Mouse (Mus musculus): Measurements from ENCODE around the gene Slc17a8. TPM values are rescaled to one million over a fixed set of nuclear protein-coding genes. Genes with fewer than 3 reads are reported as not detected.
"Not testable (repeated sequence)": the region's sequence is repeated elsewhere in the genome, so short reads cannot be mapped to it uniquely, and the experiment has no call there.

Slc17a8 gene
- 1.1 and 3.1 TPM in 2 replicates for polyA plus RNA-seq (2012; rRNA removed)

DNA sequence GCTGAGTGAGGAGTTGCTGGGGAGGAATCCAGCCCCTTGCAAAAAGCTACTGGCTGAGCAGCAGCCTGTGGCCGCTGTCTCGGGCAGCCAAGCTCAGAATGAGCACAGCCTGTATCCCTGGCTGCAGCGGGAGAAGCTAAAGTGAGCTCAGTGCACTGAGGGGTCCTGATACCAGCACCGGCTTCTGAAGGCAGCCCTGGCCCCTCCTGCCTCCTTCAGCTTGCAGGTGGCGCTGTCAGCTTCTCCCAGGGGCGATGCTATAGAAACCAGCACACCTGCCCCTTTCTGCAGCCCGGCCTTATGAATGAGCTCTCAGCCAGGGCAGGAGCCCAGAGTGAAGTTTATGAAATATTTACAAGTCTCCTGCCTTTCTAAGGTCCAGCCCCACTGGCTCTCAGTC lies at the start of gene Slc17a8:
Slc17a8 (minus strand) TSS at position 125 of the 400 bp plus-strand sequence.
- TF ChIP-seq POLR2A (IDR thresholded peaks at IDR 0.05; ENCODE audit: borderline replicate concordance, extremely low read depth, insufficient read depth, insufficient read length, poor library complexity, severe bottlenecking) (no peak), CTCF (IDR thresholded peaks at IDR 0.05; ENCODE audit: borderline replicate concordance, extremely low read depth, insufficient read depth, insufficient read length) (no peak)
- peak; percentile 22 for DNase-seq (ENCODE audit: low read depth)

DNA sequence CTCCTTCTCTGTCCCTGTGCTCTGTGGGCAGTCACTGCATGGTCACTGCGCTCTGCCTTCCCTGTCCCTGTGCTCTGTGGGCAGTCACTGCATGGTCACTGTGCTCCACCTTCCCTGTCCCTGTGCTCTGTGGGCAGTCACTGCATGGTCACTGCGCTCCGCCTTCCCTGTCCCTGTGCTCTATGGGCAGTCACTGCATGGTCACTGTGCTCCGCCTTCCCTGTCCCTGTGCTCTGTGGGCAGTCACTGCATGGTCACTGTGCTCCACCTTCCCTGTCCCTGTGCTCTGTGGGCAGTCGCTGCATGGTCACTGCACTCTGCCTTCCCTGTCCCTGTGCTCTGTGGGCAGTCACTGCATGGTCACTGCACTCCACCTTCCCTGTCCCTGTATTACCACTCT lies 49.3 kb upstream of the Slc17a8 start:
- DNase-seq (ENCODE audit: low read depth) = not testable (repeated sequence)

DNA sequence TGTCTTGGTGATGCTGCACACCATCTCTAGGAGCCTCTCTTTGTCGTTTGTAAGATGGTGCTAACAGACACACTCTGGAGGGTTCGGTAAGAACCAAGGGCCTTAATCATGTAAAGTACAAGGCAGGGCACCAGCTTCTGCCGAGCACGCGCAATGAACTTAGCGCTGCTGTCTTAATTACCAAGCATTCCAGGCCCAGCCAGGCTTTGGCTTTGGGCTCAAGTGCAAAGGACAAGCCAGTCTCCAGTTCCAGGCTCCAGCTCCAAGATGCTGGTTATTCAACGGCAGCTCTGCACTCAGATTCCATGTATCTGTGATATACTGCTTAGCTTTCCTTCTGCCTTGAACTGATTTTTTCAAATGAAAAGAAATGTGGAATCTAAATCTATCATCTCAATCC lies 46.5 kb upstream of the Slc17a8 start:
- DNase-seq (ENCODE audit: low read depth) = peak; percentile 19
- TF ChIP-seq CTCF (IDR thresholded peaks at IDR 0.05; ENCODE audit: borderline replicate concordance, extremely low read depth, insufficient read depth, insufficient read length) (no peak), POLR2A (IDR thresholded peaks at IDR 0.05; ENCODE audit: borderline replicate concordance, extremely low read depth, insufficient read depth, insufficient read length, poor library complexity, severe bottlenecking) (no peak)

DNA sequence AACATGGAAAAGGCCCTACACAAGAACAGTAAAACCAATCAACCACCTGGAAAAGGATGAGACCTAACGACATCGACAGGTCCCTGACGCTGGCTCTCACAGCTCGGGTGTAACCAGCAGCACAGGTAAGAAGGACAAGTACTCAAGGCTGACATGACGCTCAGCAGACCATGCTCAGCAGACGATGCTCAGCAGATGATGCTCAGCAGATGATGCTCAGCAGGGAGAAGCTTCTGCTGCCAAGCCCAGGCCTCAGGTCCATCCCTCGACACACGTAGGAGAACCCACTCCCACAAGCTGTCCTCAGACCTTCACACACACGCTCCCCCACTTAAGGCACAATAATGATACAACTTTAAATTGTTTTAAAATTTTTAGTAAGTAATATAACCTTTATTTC lies 44.6 kb upstream of the Slc17a8 start:
- DNase-seq (ENCODE audit: low read depth) = no peak
- TF ChIP-seq CTCF (IDR thresholded peaks at IDR 0.05; ENCODE audit: borderline replicate concordance, extremely low read depth, insufficient read depth, insufficient read length) = no peak
- TF ChIP-seq POLR2A (IDR thresholded peaks at IDR 0.05; ENCODE audit: borderline replicate concordance, extremely low read depth, insufficient read depth, insufficient read length, poor library complexity, severe bottlenecking) = no peak

DNA sequence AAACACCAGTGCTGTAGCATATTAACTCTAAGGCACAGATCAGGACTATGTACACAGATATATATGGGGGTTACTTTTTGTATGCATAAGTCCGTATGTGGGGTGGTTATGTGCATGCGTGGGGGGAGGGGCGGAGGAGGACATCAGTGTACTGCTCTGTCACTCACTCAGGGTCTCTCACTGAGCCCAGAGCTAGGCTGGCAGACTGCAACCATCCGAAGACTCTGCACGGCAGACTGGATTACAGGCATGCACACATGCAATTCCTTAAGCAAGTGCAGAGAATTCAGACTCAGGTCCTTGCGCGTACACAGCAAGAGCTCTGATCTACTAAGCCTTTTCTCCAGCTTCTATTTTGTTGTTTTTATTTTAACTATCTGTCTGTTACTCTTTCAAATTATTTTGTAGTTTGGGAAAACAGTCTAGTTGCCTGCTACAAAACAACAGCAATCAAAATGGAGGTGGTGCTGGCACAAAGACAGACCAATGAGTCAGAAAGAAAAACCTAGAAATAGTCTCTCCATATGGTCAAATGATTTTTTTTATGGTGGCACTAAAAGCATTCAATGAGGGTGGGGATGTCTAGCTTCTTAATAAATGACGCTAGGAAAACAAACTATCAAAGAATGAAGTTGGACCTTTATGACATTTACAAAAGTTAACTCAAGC lies 44.1 kb upstream of the Slc17a8 start:
- DNase-seq (ENCODE audit: low read depth) = no peak
- no peak for TF ChIP-seq POLR2A (IDR thresholded peaks at IDR 0.05; ENCODE audit: borderline replicate concordance, extremely low read depth, insufficient read depth, insufficient read length, poor library complexity, severe bottlenecking)
- TF ChIP-seq CTCF (IDR thresholded peaks at IDR 0.05; ENCODE audit: borderline replicate concordance, extremely low read depth, insufficient read depth, insufficient read length) = no peak

DNA sequence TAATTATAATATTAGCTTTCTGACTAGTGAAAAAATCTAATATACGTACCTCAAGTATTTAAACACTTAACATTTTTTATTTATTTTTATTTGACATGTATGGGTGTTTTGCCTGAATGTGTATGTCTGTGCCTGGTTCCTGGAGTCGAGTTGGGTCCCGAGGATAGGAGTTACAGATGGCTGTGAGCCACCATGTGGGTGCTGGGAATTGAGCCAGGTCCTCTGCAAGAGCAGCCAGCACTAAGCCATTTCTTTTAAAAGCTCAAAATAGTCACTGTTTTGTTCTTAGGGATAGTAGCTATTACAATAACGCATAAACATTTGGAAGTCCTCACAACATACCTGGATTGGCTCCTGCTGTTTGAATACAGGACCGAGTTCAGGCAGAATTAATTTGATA lies 35.3 kb upstream of the Slc17a8 start:
- peak; percentile 25 for DNase-seq (ENCODE audit: low read depth)

DNA sequence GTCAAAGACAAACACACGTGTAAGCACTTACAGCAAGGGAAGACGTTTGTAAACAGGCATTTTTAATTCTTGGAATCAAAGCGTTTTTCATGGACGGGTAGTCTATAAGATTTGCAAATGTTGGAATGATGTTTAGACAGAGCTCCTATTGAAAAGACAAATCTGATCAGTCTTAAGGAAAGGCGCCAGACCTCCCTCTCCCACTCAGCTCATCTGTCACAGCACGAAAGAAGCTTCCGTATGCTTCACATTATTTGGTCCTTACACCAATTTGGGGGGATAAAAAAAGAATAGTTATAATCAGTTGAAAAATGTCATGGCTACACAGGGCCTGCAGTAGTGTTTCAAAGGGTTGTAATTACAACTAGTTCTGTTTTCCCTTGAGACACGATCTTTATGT lies 31.9 kb upstream of the Slc17a8 start:
- DNase-seq (ENCODE audit: low read depth) = no peak
- TF ChIP-seq CTCF (IDR thresholded peaks at IDR 0.05; ENCODE audit: borderline replicate concordance, extremely low read depth, insufficient read depth, insufficient read length) = no peak
- TF ChIP-seq POLR2A (IDR thresholded peaks at IDR 0.05; ENCODE audit: borderline replicate concordance, extremely low read depth, insufficient read depth, insufficient read length, poor library complexity, severe bottlenecking) = no peak

More for the DNA sequence above, 35.3 kb upstream of the Slc17a8 start:
- TF ChIP-seq POLR2A (IDR thresholded peaks at IDR 0.05; ENCODE audit: borderline replicate concordance, extremely low read depth, insufficient read depth, insufficient read length, poor library complexity, severe bottlenecking) = no peak
- TF ChIP-seq CTCF (IDR thresholded peaks at IDR 0.05; ENCODE audit: borderline replicate concordance, extremely low read depth, insufficient read depth, insufficient read length) = no peak

DNA sequence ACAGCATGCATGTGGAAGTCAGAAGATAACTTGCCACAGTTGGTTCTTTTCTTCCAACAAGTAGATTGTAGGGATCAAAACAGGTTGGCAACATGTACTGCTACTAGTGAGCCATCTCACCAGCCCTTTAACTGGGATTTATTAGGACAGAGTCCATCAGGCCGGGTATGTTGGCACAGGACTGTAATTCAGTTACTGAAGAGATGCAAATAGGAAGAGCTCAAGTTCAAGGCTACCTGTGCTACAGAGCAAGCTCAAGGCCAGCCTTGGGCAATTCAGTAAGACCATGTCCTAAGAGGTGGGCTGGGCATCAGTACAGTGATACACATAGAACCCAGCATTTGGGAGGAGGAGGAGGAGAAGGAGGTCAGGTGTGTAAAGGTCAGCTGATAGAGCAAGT lies 30.6 kb upstream of the Slc17a8 start:
- DNase-seq (ENCODE audit: low read depth) = no peak
- TF ChIP-seq POLR2A (IDR thresholded peaks at IDR 0.05; ENCODE audit: borderline replicate concordance, extremely low read depth, insufficient read depth, insufficient read length, poor library complexity, severe bottlenecking) (no peak), CTCF (IDR thresholded peaks at IDR 0.05; ENCODE audit: borderline replicate concordance, extremely low read depth, insufficient read depth, insufficient read length) (no peak)

DNA sequence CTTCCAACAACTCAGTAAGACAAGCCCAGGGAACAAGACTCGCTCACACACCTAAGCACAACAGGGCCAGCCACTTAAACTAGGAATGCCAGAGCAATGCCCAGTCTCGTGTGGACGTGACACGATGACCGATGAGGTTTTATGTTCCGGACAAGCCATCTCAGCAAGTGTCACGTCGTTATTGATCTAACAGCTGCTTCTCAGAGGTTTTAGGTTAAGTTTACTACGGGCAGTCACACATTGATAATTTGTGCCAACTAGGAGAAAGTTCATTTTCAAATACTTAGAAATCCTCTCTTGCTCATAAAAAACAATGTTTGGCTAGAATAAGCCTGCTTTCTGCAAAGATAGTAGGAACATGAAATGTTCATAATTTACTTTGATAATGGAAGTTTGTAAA lies 25.9 kb upstream of the Slc17a8 start:
- no peak for TF ChIP-seq CTCF (IDR thresholded peaks at IDR 0.05; ENCODE audit: borderline replicate concordance, extremely low read depth, insufficient read depth, insufficient read length)
- no peak for TF ChIP-seq POLR2A (IDR thresholded peaks at IDR 0.05; ENCODE audit: borderline replicate concordance, extremely low read depth, insufficient read depth, insufficient read length, poor library complexity, severe bottlenecking)
- no peak for DNase-seq (ENCODE audit: low read depth)

DNA sequence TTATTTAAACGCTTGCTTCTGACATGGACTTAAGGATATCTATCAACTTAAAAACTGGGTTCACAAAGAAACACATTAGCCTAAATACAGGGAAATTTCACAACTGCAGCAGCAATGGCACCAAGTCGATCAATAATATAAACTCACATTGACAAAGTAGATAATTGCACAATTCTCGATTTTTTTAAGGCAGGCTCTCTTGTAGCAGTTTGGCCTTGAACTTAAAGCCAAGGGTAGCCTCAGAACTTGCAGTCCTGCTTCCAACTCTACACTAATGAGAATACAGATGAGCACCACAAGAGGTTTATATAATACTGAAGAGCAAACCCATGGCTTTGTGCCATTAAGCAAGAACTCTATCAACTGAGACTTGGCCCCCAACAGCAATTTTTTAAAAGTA lies 15.9 kb upstream of the Slc17a8 start:
- no peak for DNase-seq (ENCODE audit: low read depth)
- TF ChIP-seq POLR2A (IDR thresholded peaks at IDR 0.05; ENCODE audit: borderline replicate concordance, extremely low read depth, insufficient read depth, insufficient read length, poor library complexity, severe bottlenecking) = no peak
- TF ChIP-seq CTCF (IDR thresholded peaks at IDR 0.05; ENCODE audit: borderline replicate concordance, extremely low read depth, insufficient read depth, insufficient read length) = no peak

DNA sequence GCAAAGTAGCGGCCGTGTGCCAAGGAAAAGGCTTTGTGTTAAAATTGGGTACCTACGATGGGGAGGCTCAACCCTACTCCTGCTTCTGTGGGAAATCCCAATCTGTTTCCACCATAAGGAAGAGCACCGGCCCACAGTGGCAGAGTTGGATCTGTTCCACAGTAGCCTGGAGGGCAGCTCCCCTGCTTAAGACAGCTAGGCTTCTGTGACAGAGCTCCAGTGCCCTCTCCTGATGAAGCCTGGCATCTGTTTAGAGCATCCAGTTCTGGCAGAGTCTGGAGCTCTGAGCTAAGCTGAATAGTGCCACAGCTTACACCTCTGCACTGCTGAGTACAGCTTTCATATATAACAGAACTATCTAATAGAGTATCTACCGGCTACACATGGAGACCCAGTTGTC lies 14.0 kb upstream of the Slc17a8 start:
- DNase-seq (ENCODE audit: low read depth) = peak; percentile 81
- peak; percentile 48; the same call in 1 of the 2 replicates for TF ChIP-seq CTCF (IDR thresholded peaks at IDR 0.05; ENCODE audit: borderline replicate concordance, extremely low read depth, insufficient read depth, insufficient read length)
- no peak for TF ChIP-seq POLR2A (IDR thresholded peaks at IDR 0.05; ENCODE audit: borderline replicate concordance, extremely low read depth, insufficient read depth, insufficient read length, poor library complexity, severe bottlenecking)

DNA sequence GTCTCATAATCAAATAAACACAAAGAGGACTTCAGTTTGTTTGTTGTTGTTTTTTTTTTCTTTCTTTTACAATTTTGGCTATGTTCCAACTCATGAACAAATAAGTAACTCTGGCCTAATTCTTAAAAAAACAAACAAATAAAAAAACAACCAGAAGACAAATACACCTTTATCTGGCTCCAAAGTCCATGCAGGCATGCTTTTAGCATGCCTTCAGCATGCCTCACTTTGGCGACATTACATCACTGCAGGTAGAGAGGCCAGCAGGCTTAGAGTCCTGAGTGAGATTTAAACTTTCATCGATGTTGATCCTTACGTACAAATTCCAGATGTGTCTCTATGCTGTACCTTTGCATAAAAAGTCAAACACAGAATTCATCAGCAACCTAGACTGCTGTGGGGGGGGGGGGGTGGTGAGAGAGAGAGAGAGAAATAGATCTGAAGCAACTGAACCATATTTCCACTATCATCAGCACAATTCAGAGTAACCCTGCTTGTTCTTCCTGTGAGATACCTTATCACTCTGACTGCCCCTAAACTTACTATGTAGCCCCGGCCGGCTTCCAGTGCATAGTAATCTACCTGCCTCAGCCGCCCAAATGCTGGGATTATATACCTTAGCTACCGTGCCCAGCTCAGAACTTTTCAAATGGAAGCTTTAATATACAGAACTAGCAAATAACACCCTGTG lies 12.8 kb upstream of the Slc17a8 start:
- DNase-seq (ENCODE audit: low read depth) = no peak
- TF ChIP-seq POLR2A (IDR thresholded peaks at IDR 0.05; ENCODE audit: borderline replicate concordance, extremely low read depth, insufficient read depth, insufficient read length, poor library complexity, severe bottlenecking) (no peak), CTCF (IDR thresholded peaks at IDR 0.05; ENCODE audit: borderline replicate concordance, extremely low read depth, insufficient read depth, insufficient read length) (no peak)
